Mouse (Mus musculus) layer of hippocampus, adult 11-12 months (tissue): Measurements from ENCODE around the gene Arhgap20.

Source experiments
- DNase-seq: peaks from one replicate; pipeline ENCODE4 v3.0.0; 2022; ENCODE audit warnings: low spot score

Arhgap20 gene

GRCm38 (mm10) chr9:51764921-51765416 is at the start of gene Arhgap20:
Gene Arhgap20 (plus strand): TSS chr9:51765337.
- peak; percentile 84 for DNase-seq

GRCm38 (mm10) chr9:51718793-51719192 is 46.3 kb upstream of the Arhgap20 start:
- DNase-seq, result no peak

DNA sequence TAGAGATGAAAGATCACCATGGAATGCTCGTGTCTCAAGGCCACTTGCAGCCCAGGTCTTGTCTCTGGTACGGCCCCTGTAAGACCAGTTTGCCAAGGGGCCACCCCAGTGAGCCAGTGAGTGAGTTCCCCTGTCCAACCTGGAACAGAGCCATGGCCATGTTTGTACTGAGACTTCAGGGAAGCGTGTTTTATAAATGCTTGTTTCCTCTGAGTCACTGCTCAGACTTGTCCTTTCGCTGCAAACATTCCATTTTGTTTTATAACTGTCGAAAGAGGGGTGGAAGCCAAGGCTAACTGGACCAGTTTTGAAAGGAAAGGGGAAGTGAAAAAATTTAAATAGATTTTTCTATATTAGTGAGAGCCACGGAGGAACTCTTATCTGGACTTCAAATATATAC is 37.2 kb upstream of the Arhgap20 start:
- no peak for DNase-seq

- no peak for DNase-seq
These were observed 29.7 kb upstream of the Arhgap20 start for GRCm38 (mm10) chr9:51735180-51736034.

- DNase-seq, result peak; percentile 51
These were observed 28.3 kb upstream of the Arhgap20 start for GRCm38 (mm10) chr9:51736750-51737368.

DNA sequence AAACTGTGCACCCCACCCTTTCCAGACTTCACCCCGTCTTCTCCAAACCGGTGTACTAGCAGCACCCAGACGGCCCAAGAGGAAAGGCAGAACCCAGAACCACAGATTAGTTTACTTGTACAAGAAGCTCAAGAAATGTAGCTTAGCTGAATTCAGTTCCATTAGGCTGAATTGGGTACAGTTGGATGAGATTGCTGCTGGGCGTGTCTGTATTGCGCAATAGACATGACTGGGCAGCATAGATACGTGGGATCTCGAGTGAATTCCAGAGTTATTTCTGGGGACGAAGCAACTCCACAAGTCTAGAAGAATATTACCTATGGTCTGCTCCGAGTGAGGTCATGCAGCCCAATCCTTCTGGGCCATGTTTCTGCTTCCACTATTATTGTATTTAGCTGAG is 26.8 kb upstream of the Arhgap20 start:
- no peak for DNase-seq

GRCm38 (mm10) chr9:51739826-51740225 is 25.3 kb upstream of the Arhgap20 start:
- DNase-seq, result no peak

GRCm38 (mm10) chr9:51750144-51750543 is 15.0 kb upstream of the Arhgap20 start:
- no peak for DNase-seq

DNA sequence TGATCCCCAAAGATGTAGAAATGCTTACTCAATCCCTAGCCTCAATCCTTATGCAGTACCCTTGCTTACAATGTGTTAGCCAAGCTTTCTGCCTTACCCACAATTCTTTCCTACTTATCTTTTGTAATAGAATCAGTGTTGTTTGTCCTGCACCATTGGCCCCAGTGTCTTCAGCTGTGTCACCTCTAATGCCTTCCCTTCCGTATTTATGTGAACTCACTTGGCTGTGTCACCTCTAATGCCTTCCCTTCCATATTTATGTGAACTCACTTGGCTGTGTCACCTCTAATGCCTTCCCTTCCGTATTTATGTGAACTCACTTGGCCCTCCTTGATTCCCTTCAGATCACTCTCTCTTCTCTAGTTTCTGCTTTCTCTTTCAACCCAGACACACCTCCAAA is 4.1 kb upstream of the Arhgap20 start:
- DNase-seq, result no peak

GRCm38 (mm10) chr9:51764041-51764875 is 879 bp upstream of the Arhgap20 start:
- peak; percentile 28 for DNase-seq

GRCm38 (mm10) chr9:51765417-51766174 is 459 bp downstream of the Arhgap20 start:
- peak; percentile 53 for DNase-seq

DNA sequence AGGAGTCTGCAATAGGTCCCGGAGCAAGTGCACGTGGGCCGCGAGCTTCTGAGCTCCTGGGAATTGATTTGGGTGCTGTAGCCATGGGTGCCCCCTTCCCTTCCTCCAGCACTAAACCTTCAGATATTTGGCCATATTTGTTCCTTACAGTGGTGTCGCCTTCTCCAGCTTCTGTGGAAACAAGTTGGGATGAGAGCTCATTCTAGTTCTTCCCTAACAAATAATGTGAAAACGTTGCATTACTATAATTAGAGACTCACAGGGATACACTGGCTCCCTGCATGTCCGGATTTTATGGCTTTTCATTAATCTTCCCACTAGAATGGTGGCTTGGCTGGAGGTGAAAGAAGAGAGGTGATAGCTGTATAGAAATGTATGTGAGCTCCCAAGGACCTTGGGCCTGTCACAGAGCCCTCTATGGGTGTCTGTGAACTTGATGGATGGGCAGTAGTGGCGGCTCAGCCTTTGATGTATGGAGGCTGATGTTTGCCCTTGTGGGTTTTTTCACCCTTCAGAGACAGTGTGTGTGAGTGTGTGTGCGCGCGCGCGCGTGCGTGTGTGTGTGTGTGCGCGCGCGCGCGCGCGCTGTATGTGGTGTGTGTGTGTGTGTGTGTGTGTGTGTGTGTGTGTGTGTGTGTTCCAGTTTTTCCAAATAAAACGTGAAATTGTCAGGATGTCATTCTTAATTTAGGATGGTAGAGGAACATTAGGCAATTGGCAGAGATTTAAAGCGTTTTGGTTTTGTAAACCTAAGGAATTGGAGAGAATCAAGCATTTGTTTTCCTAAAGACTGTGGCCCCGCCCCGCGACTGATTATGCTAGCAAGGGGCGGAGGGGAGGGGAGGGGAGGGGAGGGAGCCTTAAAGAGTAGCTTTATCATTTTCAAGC is 1.3 kb downstream of the Arhgap20 start:
- DNase-seq, result peak; percentile 49

- DNase-seq, result no peak
These were observed 9.1 kb downstream of the Arhgap20 start for GRCm38 (mm10) chr9:51774201-51774600.

- no peak for DNase-seq
These were observed 11.3 kb downstream of the Arhgap20 start for GRCm38 (mm10) chr9:51776459-51776858.

GRCm38 (mm10) chr9:51777180-51777579 is 12.0 kb downstream of the Arhgap20 start:
- no peak for DNase-seq

DNA sequence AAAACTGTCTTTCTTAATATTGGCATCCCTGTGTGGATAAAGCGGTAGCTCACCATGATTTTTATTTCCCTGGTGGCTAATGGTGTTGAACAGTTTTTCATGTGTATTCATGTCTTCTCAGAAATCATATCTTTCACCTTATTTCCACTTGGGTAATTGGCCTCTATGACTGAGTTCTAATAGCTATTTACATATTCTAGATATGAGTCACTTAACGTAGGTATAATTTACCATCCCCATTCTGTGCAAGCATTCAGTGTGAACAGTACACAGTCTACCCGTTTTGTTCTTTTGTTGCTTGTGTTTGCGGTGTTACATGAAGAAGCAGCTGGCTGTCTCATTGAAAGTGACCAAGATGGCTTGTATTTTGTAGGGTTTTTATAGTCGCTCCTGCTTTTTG is 14.1 kb downstream of the Arhgap20 start:
- no peak for DNase-seq

GRCm38 (mm10) chr9:51781092-51781491 is 16.0 kb downstream of the Arhgap20 start:
- no peak for DNase-seq

DNA sequence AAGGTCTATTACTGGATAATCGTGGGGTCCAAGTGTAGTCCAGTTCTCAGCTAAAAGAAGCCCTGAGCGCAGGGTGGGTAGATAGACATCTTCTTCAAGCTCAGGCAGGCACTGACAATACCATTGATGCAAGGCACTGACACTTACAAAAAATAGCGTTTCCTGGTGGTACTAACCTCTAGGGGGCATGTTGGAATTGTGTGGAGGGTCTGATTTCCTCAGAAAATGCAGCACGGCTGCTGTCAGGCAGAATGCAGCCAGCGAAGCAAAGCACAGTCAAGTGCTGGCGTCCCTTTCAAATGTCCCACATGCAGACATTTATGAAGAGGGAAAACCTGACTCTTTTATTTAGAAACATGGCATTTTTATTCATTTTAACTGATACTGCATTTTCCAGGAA is 22.2 kb downstream of the Arhgap20 start:
- DNase-seq, result no peak

GRCm38 (mm10) chr9:51788466-51788865 is 23.3 kb downstream of the Arhgap20 start:
- DNase-seq, result no peak

- no peak for DNase-seq
These were observed 30.1 kb downstream of the Arhgap20 start for GRCm38 (mm10) chr9:51795206-51795605.

DNA sequence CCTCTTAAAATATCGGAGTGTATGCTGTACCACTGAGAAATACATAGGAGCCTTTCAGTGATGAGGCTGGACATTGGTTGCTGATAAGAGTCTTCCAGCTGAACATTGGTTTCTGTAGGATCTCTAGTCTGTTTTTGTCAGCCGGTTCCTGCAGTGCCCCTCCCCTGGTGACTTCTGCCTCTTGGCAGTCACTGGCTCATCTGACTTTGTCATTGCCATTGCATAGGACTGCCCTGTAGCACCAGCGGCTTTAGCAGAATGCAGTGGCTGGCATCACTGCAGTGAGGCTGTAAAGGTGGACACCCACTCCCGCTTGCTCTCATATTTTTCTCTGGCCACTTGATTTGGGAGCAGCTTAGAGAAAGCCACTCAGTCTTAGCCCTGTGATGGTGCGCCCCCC is 33.1 kb downstream of the Arhgap20 start:
- no peak for DNase-seq
